Mouse (Mus musculus) embryo, embryonic 11 days (tissue): ENCODE measurements around the gene Ccar1.
"Not testable (repeated sequence)": the region's sequence is repeated elsewhere in the genome, so short reads cannot be mapped to it uniquely, and the experiment has no call there.

Experiments
- DNase-seq: peaks from one replicate; pipeline ENCODE4 v3.0.0-alpha.2; 2015

The Ccar1 gene

GRCm38 (mm10) chr10:62724936-62725335 is 67.2 kb downstream of the Ccar1 start:
- no peak for DNase-seq

- DNase-seq, result no peak
Observed at GRCm38 (mm10) chr10:62722701-62723100, 69.4 kb downstream of the Ccar1 start.

GRCm38 (mm10) chr10:62720574-62720973 is 71.5 kb downstream of the Ccar1 start:
- not testable (repeated sequence) for DNase-seq

- no peak for DNase-seq
Observed at GRCm38 (mm10) chr10:62713457-62713856, 78.6 kb downstream of the Ccar1 start.

- DNase-seq, result no peak
Observed at GRCm38 (mm10) chr10:62703579-62703978, 88.5 kb downstream of the Ccar1 start.

GRCm38 (mm10) chr10:62702436-62702835 is 89.7 kb downstream of the Ccar1 start:
- DNase-seq, result no peak
